ENCODE assay signal across 8 mouse cellular contexts in genomic region chr4:133250609-133251008, GRCm38 (mm10). TPM values are rescaled to one million over a fixed set of nuclear protein-coding genes. Genes with fewer than 3 reads are reported as not detected.
DNase-seq lines count a peak whose midpoint lies in the region; ATAC-seq and TF ChIP-seq lines count a peak whose summit lies in the region.

No protein-coding gene starts in this region.

- no peak overlapping the region for H3K4me3 ChIP-seq in G1E (ENCODE audit: low read depth, low read length)
- peak overlapping the region; percentile 32 for H3K4me3 ChIP-seq in hindbrain, embryonic 11.5 days (ENCODE audit: low read depth, low read length)
- H3K4me3 ChIP-seq in lung, embryonic 15.5 days: peak overlapping the region; percentile 31
- peak overlapping the region; percentile 23 for H3K4me3 ChIP-seq in olfactory bulb, adult 2 months (ENCODE audit: insufficient read depth, low read depth, low read length)
- no peak overlapping the region for H3K4me3 ChIP-seq in thymus, adult 2 months (ENCODE audit: control insufficient read depth, insufficient read depth, low read length)

- H3K9ac ChIP-seq in hindbrain, embryonic 11.5 days (ENCODE audit: low read depth, low read length): peak overlapping the region; percentile 42; the same call in 1 of the 2 replicates
- 0 out of 2 replicates have a peak overlapping the region, but pooled peaks have one; percentile 16 for H3K9ac ChIP-seq in lung, embryonic 15.5 days

- 4% methylated on average over 22 of the region's 22 CpGs for WGBS in hindbrain, embryonic 11.5 days
- WGBS in lung, embryonic 15.5 days: 2% methylated on average over 22 of the region's 22 CpGs
- WGBS in olfactory bulb, adult 2 months: 5% methylated on average over 22 of the region's 22 CpGs
- WGBS in thymus, adult 2 months: 7% methylated on average over 22 of the region's 22 CpGs

- peak overlapping the region; percentile 46 for H3K4me2 ChIP-seq in hindbrain, embryonic 11.5 days (replicated peaks; ENCODE audit: low read depth, low read length)
- peak overlapping the region; percentile 66 for H3K4me2 ChIP-seq in lung, embryonic 15.5 days

- no peak overlapping the region for H3K27ac ChIP-seq in hindbrain, embryonic 11.5 days (ENCODE audit: low read depth, low read length)
- no peak overlapping the region for H3K27ac ChIP-seq in lung, embryonic 15.5 days
- no peak overlapping the region for H3K27ac ChIP-seq in olfactory bulb, adult 2 months (ENCODE audit: insufficient read depth, low read depth, low read length)
- no peak overlapping the region for H3K27ac ChIP-seq in thymus, adult 2 months (ENCODE audit: control insufficient read depth, insufficient read depth, low read length)

- peaks cover 66% of the 10 kb centered on the region for H3K4me1 ChIP-seq in G1E (ENCODE audit: insufficient read depth, low read depth, low read length)
- peaks cover 7% of the 10 kb centered on the region; the same call in 1 of the 2 replicates for H3K4me1 ChIP-seq in hindbrain, embryonic 11.5 days (replicated peaks; ENCODE audit: control insufficient read depth, insufficient read depth, low read length)
- peaks cover 14% of the 10 kb centered on the region for H3K4me1 ChIP-seq in lung, embryonic 15.5 days
- peaks cover 10% of the 10 kb centered on the region for H3K4me1 ChIP-seq in olfactory bulb, adult 2 months (ENCODE audit: control insufficient read depth, insufficient read depth, low read length)
- H3K4me1 ChIP-seq in thymus, adult 2 months (replicated peaks; ENCODE audit: control insufficient read depth, insufficient read depth, low read length): peaks cover 19% of the 10 kb centered on the region

- no peaks in the 10 kb centered on the region for H3K9me3 ChIP-seq in G1E (replicated peaks)
- H3K9me3 ChIP-seq in hindbrain, embryonic 11.5 days (ENCODE audit: control insufficient read depth, low read length): no peaks in the 10 kb centered on the region
- H3K9me3 ChIP-seq in lung, embryonic 15.5 days: no peaks in the 10 kb centered on the region

- H3K27me3 ChIP-seq in G1E (ENCODE audit: insufficient read depth, low read length): no peaks in the 10 kb centered on the region
- H3K27me3 ChIP-seq in hindbrain, embryonic 11.5 days (ENCODE audit: control insufficient read depth, insufficient read depth, low read length): peaks cover 51% of the 10 kb centered on the region
- peaks cover 82% of the 10 kb centered on the region for H3K27me3 ChIP-seq in lung, embryonic 15.5 days
- H3K27me3 ChIP-seq in thymus, adult 2 months (ENCODE audit: control insufficient read depth, insufficient read depth, low read length): no peaks in the 10 kb centered on the region

- peaks cover 90% of the 10 kb centered on the region for H3K36me3 ChIP-seq in G1E (replicated peaks)
- no peaks in the 10 kb centered on the region for H3K36me3 ChIP-seq in hindbrain, embryonic 11.5 days (ENCODE audit: control insufficient read depth, insufficient read depth, low read length)
- H3K36me3 ChIP-seq in lung, embryonic 15.5 days: no peaks in the 10 kb centered on the region
- no peaks in the 10 kb centered on the region; the same call in 1 of the 2 replicates for H3K36me3 ChIP-seq in thymus, adult 2 months (ENCODE audit: control insufficient read depth, insufficient read depth, low read length)

- ATAC-seq in G1E (ENCODE audit: extremely low read depth, insufficient number of reproducible peaks, low FRiP score, poor library complexity, severe bottlenecking): no peak
- ATAC-seq in hindbrain, embryonic 11.5 days (ENCODE audit: low FRiP score): no peak
- no peak for ATAC-seq in lung, embryonic 15.5 days (ENCODE audit: borderline replicate concordance, extremely low read depth, low FRiP score, low TSS enrichment)

- peak; percentile 60 for DNase-seq in G1E (ENCODE audit: low spot score)
- DNase-seq in cerebellum, adult 9-10 months: peak; percentile 88
- peak; percentile 58 to 88 for DNase-seq in frontal cortex, adult 2 months (ENCODE audit: extremely low spot score in 1 of 2, low spot score in 1 of 2)
- peak; percentile 84 for DNase-seq in hindbrain, embryonic 11.5 days (ENCODE audit: low spot score)
- peak; percentile 62 for DNase-seq in layer of hippocampus, adult 9-10 months (ENCODE audit: low spot score)
- peak; percentile 89 for DNase-seq in thymus, adult 2 months

- TF ChIP-seq POLR2A in olfactory bulb, adult 2 months (IDR thresholded peaks at IDR 0.05; ENCODE audit: insufficient read depth, low read depth, low read length): no peak
- TF ChIP-seq POLR2A in thymus, adult 2 months (IDR thresholded peaks at IDR 0.05; ENCODE audit: control insufficient read depth, extremely low read depth, insufficient read depth, low read length, poor library complexity): no peak

- peak; percentile 45; the same call in 1 of the 2 replicates for TF ChIP-seq CTCF in G1E (IDR thresholded peaks at IDR 0.05; ENCODE audit: low read depth, low read length)
- peak; percentile 90 for TF ChIP-seq CTCF in olfactory bulb, adult 2 months (IDR thresholded peaks at IDR 0.05; ENCODE audit: insufficient read depth, low read depth, low read length)
- peak; percentile 95 for TF ChIP-seq CTCF in thymus, adult 2 months (IDR thresholded peaks at IDR 0.05; ENCODE audit: borderline replicate concordance, control insufficient read depth, extremely low read depth, insufficient read depth, low read length, poor library complexity)

RNA-seq across cellular contexts. Expression of gene Map3k6, which starts 10.0 kb away (rescaled TPM):
- total RNA-seq in G1E (2014; fragmentation: Nextera tagmentation) (20.9 and 28.4 TPM in 2 replicates), G1E (2017) (27.6 and 29.2 TPM in 2 replicates)
- polyA plus RNA-seq in G1E (2012): 85.3 and 87.2 TPM in 2 replicates
- 3.9 and 4.0 TPM in 2 replicates for polyA plus RNA-seq in frontal cortex, adult 2 months (2012; rRNA removed)
- 2.7 and 3.0 TPM in 2 replicates for polyA plus RNA-seq in hindbrain, embryonic 11.5 days (2014; fragmentation: Nextera tagmentation; extraction: Ambion mirVana)
- 3.0 and 3.1 TPM in 2 replicates for polyA plus RNA-seq in lung, embryonic 15.5 days (2015; fragmentation: Nextera tagmentation; extraction: Ambion mirVana)
- polyA plus RNA-seq in olfactory bulb, adult 2 months (2012; ENCODE audit: insufficient read depth, insufficient read length, low replicate concordance, missing spikeins): not detected in 2 replicates
- polyA plus RNA-seq in thymus, adult 2 months (2012; rRNA removed): 2.8 and 4.6 TPM in 2 replicates

RNA-seq across cellular contexts. Expression of gene Sytl1, which starts 12.3 kb away (rescaled TPM):
- 1.2 and 2.5 TPM in 2 replicates for total RNA-seq in G1E (2014; fragmentation: Nextera tagmentation)
- total RNA-seq in G1E (2017): 0.05 and 0.35 TPM in 2 replicates
- polyA plus RNA-seq in G1E (2012): 1.4 and 1.7 TPM in 2 replicates
- 1.2 and 1.6 TPM in 2 replicates for polyA plus RNA-seq in frontal cortex, adult 2 months (2012; rRNA removed)
- polyA plus RNA-seq in hindbrain, embryonic 11.5 days (2014; fragmentation: Nextera tagmentation; extraction: Ambion mirVana): 0.59 and 1.2 TPM in 2 replicates
- polyA plus RNA-seq in lung, embryonic 15.5 days (2015; fragmentation: Nextera tagmentation; extraction: Ambion mirVana): 1.1 and 2.1 TPM in 2 replicates
- not detected in 2 replicates for polyA plus RNA-seq in olfactory bulb, adult 2 months (2012; ENCODE audit: insufficient read depth, insufficient read length, low replicate concordance, missing spikeins)
- polyA plus RNA-seq in thymus, adult 2 months (2012; rRNA removed): 39.7 and 45.2 TPM in 2 replicates

RNA-seq across cellular contexts. Expression of gene Tmem222, which starts 27.0 kb away (rescaled TPM):
- total RNA-seq in G1E (2014; fragmentation: Nextera tagmentation): 33.5 and 34.3 TPM in 2 replicates
- 25.2 and 30.3 TPM in 2 replicates for total RNA-seq in G1E (2017)
- polyA plus RNA-seq in G1E (2012): 30.3 and 30.8 TPM in 2 replicates
- 152 and 156 TPM in 2 replicates for polyA plus RNA-seq in frontal cortex, adult 2 months (2012; rRNA removed)
- 80.7 and 82.8 TPM in 2 replicates for polyA plus RNA-seq in hindbrain, embryonic 11.5 days (2014; fragmentation: Nextera tagmentation; extraction: Ambion mirVana)
- 79.8 and 81.9 TPM in 2 replicates for polyA plus RNA-seq in lung, embryonic 15.5 days (2015; fragmentation: Nextera tagmentation; extraction: Ambion mirVana)
- not detected in 2 replicates for polyA plus RNA-seq in olfactory bulb, adult 2 months (2012; ENCODE audit: insufficient read depth, insufficient read length, low replicate concordance, missing spikeins)
- 134 and 143 TPM in 2 replicates for polyA plus RNA-seq in thymus, adult 2 months (2012; rRNA removed)

RNA-seq across cellular contexts. Expression of gene Gpr3, which starts 38.3 kb away (rescaled TPM):
- total RNA-seq in G1E (2014; fragmentation: Nextera tagmentation): 0.58 TPM in 1 of 2 replicates, not detected in the other
- 0.06 and 0.16 TPM in 2 replicates for total RNA-seq in G1E (2017)
- 0.02 and 0.10 TPM in 2 replicates for polyA plus RNA-seq in G1E (2012)
- 8.9 and 14.7 TPM in 2 replicates for polyA plus RNA-seq in frontal cortex, adult 2 months (2012; rRNA removed)
- polyA plus RNA-seq in hindbrain, embryonic 11.5 days (2014; fragmentation: Nextera tagmentation; extraction: Ambion mirVana): 0.19 and 0.50 TPM in 2 replicates
- 0.10 TPM in 1 of 2 replicates, not detected in the other for polyA plus RNA-seq in lung, embryonic 15.5 days (2015; fragmentation: Nextera tagmentation; extraction: Ambion mirVana)
- polyA plus RNA-seq in olfactory bulb, adult 2 months (2012; ENCODE audit: insufficient read depth, insufficient read length, low replicate concordance, missing spikeins): not detected in 2 replicates
- 0.15 TPM in 1 of 2 replicates, not detected in the other for polyA plus RNA-seq in thymus, adult 2 months (2012; rRNA removed)

RNA-seq across cellular contexts. Expression of gene Cd164l2, which starts 38.7 kb away (rescaled TPM):
- total RNA-seq in G1E (2014; fragmentation: Nextera tagmentation) (not detected in 2 replicates), G1E (2017) (not detected in 2 replicates)
- not detected in 2 replicates for polyA plus RNA-seq in G1E (2012)
- polyA plus RNA-seq in frontal cortex, adult 2 months (2012; rRNA removed): 8.1 and 9.9 TPM in 2 replicates
- polyA plus RNA-seq in hindbrain, embryonic 11.5 days (2014; fragmentation: Nextera tagmentation; extraction: Ambion mirVana): 0.91 and 0.93 TPM in 2 replicates
- 8.2 and 8.5 TPM in 2 replicates for polyA plus RNA-seq in lung, embryonic 15.5 days (2015; fragmentation: Nextera tagmentation; extraction: Ambion mirVana)
- polyA plus RNA-seq in olfactory bulb, adult 2 months (2012; ENCODE audit: insufficient read depth, insufficient read length, low replicate concordance, missing spikeins): not detected in 2 replicates
- polyA plus RNA-seq in thymus, adult 2 months (2012; rRNA removed): 0.90 and 1.1 TPM in 2 replicates

Comparison
In these comparisons a context has a peak if more than half of its experiments do, and no peak if none do; other contexts are left out.
1. H3K4me3 ChIP-seq: peak in hindbrain, embryonic 11.5 days (single experiment), lung, embryonic 15.5 days (single experiment) and olfactory bulb, adult 2 months (single experiment); none in G1E (single experiment) and thymus, adult 2 months (single experiment).
2. CTCF ChIP-seq: peak in every context shown above with its lines; median percentile 95 in thymus, adult 2 months; 90 in olfactory bulb, adult 2 months; 45 in G1E.
3. RNA of gene Map3k6, which starts 10.0 kb away (polyA plus RNA-seq): 85.3 to 87.2 TPM in G1E; 2.8 to 4.6 TPM in thymus, adult 2 months, 3.9 to 4.0 TPM in frontal cortex, adult 2 months, 2.7 to 3.0 TPM in hindbrain, embryonic 11.5 days, 3.0 to 3.1 TPM in lung, embryonic 15.5 days and not detected in olfactory bulb, adult 2 months; every median in the first group is over 10 times any median in the second.
4. RNA of gene Sytl1, which starts 12.3 kb away (polyA plus RNA-seq): 39.7 to 45.2 TPM in thymus, adult 2 months; 1.1 to 2.1 TPM in lung, embryonic 15.5 days, 1.4 to 1.7 TPM in G1E, 0.59 to 1.2 TPM in hindbrain, embryonic 11.5 days, 1.2 to 1.6 TPM in frontal cortex, adult 2 months and not detected in olfactory bulb, adult 2 months; every median in the first group is over 10 times any median in the second.
5. Peak in every context shown above with its lines, with median percentiles within 50 percentile points of each other: DNase-seq.